Mouse (Mus musculus) stomach, postnatal 0 days (tissue): ENCODE data around the gene Snupn. TPM values are rescaled to one million over a fixed set of nuclear protein-coding genes. Genes with fewer than 3 reads are reported as not detected.

Source experiments
- ATAC-seq: fragments of 200-750 bp; cut with Nextera tagmentation; 2 replicates; pipeline ENCODE4 v1.8.0; 2017; ENCODE audit not compliant: low FRiP score, low TSS enrichment
- DNase-seq: peaks from one replicate; pipeline ENCODE4 v3.0.0-alpha.2; 2016; ENCODE audit warnings: low spot score
- H3K27ac ChIP-seq: fragments of 300-500 bp; sonication (generic); replicated peaks from 2 replicates; pipeline ENCODE4 v1.5.1; 2014; ENCODE audit warnings: mild to moderate bottlenecking, control low read depth
- H3K27me3 ChIP-seq: fragments of 300-500 bp; sonication (generic); 2 replicates; pipeline ENCODE4 v1.6.1; 2014; ENCODE audit warnings: low read length; ENCODE audit not compliant: control insufficient read depth, insufficient read depth
- H3K36me3 ChIP-seq: fragments of 300-500 bp; sonication (generic); 2 replicates; pipeline ENCODE4 v1.6.1; 2014; ENCODE audit warnings: low read length, mixed read lengths; ENCODE audit not compliant: control insufficient read depth, insufficient read depth
- H3K4me1 ChIP-seq: fragments of 300-500 bp; sonication (generic); replicated peaks from 2 replicates; pipeline ENCODE4 v1.6.1; 2014; ENCODE audit warnings: antibody characterized with exemption; ENCODE audit not compliant: control insufficient read depth, insufficient read depth
- H3K4me2 ChIP-seq: fragments of 300-500 bp; sonication (generic); replicated peaks from 2 replicates; pipeline ENCODE4 v1.6.1; 2014; ENCODE audit warnings: low read depth, mild to moderate bottlenecking, control low read depth, moderate library complexity
- H3K4me3 ChIP-seq: fragments of 300-500 bp; sonication (generic); 2 replicates; pipeline ENCODE4 v1.5.1; 2014; ENCODE audit warnings: low read depth, low read length, control low read depth
- H3K9ac ChIP-seq: fragments of 300-500 bp; sonication (generic); 2 replicates; pipeline ENCODE4 v1.6.1; 2014; ENCODE audit warnings: mild to moderate bottlenecking, low read length, control low read depth, mixed read lengths
- H3K9me3 ChIP-seq: fragments of 300-500 bp; sonication (generic); 2 replicates; pipeline ENCODE4 v1.6.1; 2016; ENCODE audit warnings: low read length; ENCODE audit not compliant: control insufficient read depth
- CTCF ChIP-seq: IDR thresholded peaks from 2 replicates; pipeline ENCODE4 v1.5.1; 2016; ENCODE audit warnings: antibody characterized with exemption, low read depth, mild to moderate bottlenecking, moderate library complexity
- EP300 ChIP-seq: optimal IDR thresholded peaks from 2 replicates; pipeline ENCODE3; 2016; ENCODE audit warnings: antibody characterized with exemption
- WGBS: fragments of 180-500 bp; shearing (Covaris S2); extraction: QIAGEN DNeasy Blood & Tissue Kit; methylation state at CpG from one replicate; pipeline ENCODE4 v1.1.7; 2014; 5-methylcytosine and 5-hydroxymethylcytosine counted together
- polyA plus RNA-seq: library from polyadenylated mRNA; unstranded; fragments of >200 nt; fragmentation: Nextera tagmentation; extraction: Ambion mirVana; gene quantifications from 2 replicates; pipeline ENCODE4 v1.2.1, GENCODE M21; 2015

Snupn gene
- polyA plus RNA-seq, 1 experiment from 2014 or later, result 13.8 TPM

GRCm38 (mm10) chr9:56923841-56924650 lies 26.6 kb upstream of the Snupn start:
- no peaks in the 10 kb centered on the region for H3K9me3 ChIP-seq
- H3K27me3 ChIP-seq, result no peaks in the 10 kb centered on the region
- DNase-seq, result peak; percentile 63
- peak overlapping the region; percentile 89 for H3K4me2 ChIP-seq
- ATAC-seq, result peak; percentile 6; the same call in 1 of the 2 replicates
- 32% methylated on average over 8 of the region's 8 CpGs for WGBS
- H3K4me1 ChIP-seq, result peaks cover 27% of the 10 kb centered on the region
- TF ChIP-seq CTCF, result no peak
- TF ChIP-seq EP300, result no peak
- peak overlapping the region; percentile 86 for H3K27ac ChIP-seq
- peak overlapping the region; percentile 65 for H3K9ac ChIP-seq
- H3K4me3 ChIP-seq, result peak overlapping the region; percentile 37
- no peaks in the 10 kb centered on the region for H3K36me3 ChIP-seq

- Histone ChIP-seq H3K4me3 (peak overlapping the region; percentile 37), H3K27ac (peak overlapping the region; percentile 86), H3K9me3 (no peaks in the 10 kb centered on the region), H3K4me1 (peaks cover 27% of the 10 kb centered on the region), H3K27me3 (no peaks in the 10 kb centered on the region), H3K36me3 (no peaks in the 10 kb centered on the region), H3K9ac (peak overlapping the region; percentile 65), H3K4me2 (peak overlapping the region; percentile 89)
- DNase-seq, result peak; percentile 72
- TF ChIP-seq CTCF (peak; percentile 13; the same call in 1 of the 2 replicates), EP300 (no peak)
- peak; percentile 61 for ATAC-seq
- WGBS, result 5% methylated on average over 7 of the region's 7 CpGs
Measured at GRCm38 (mm10) chr9:56924651-56925027, 26.0 kb upstream of the Snupn start.

GRCm38 (mm10) chr9:56925291-56926024 lies 25.2 kb upstream of the Snupn start:
- TF ChIP-seq EP300 (no peak), CTCF (no peak)
- ATAC-seq (no peak), DNase-seq (no peak)
- Histone ChIP-seq H3K27me3 (no peaks in the 10 kb centered on the region), H3K4me3 (peak overlapping the region; percentile 37), H3K9me3 (no peaks in the 10 kb centered on the region), H3K36me3 (no peaks in the 10 kb centered on the region), H3K4me2 (peak overlapping the region; percentile 89), H3K4me1 (peaks cover 27% of the 10 kb centered on the region), H3K9ac (peak overlapping the region; percentile 4), H3K27ac (peak overlapping the region; percentile 86)
- WGBS, result 66% methylated on average over 26 of the region's 26 CpGs

DNA sequence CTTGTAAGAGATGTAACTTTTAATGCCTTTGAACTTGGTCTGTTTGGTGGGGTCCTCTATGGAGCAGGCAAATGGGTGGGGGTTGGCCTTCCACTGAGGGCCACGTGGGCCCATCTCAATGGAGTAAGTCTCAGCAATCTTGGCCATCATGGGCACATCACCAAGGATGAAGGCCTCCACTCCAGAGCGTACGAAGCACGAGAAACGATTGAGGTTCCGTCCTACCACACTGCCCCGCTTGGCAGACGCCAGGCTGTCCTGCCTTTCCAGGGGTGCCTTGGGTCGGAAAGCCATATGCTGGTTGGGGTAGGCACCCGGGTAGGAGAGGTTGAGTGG lies 24.7 kb upstream of the Snupn start:
- Histone ChIP-seq H3K9me3 (no peaks in the 10 kb centered on the region), H3K4me3 (no peak overlapping the region), H3K4me1 (peaks cover 27% of the 10 kb centered on the region), H3K36me3 (no peaks in the 10 kb centered on the region), H3K9ac (no peak overlapping the region), H3K4me2 (peak overlapping the region; percentile 89), H3K27ac (no peak overlapping the region), H3K27me3 (no peaks in the 10 kb centered on the region)
- ATAC-seq (no peak), DNase-seq (no peak)
- TF ChIP-seq EP300, result no peak
- no peak for TF ChIP-seq CTCF
- WGBS, result 96% methylated on average over 10 of the region's 10 CpGs

DNA sequence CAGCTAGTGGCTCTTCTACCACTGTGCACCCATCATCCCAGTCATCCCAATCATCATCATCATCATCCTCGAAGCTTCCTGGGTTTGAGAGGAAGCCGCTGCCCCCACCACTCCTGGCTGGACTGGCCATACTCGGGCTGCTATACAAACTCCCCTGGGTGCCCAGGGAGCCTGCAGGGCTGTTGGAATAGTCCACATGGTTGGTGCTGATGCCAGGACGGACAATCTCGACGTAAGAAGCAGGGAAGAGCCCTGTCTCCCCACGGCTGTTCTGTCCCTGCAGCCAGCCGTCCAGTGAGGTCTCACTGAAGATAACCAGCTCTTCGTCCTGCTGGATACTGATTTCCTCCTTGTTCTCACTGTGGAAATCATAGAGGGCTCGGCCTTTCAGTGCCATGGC lies 24.3 kb upstream of the Snupn start:
- H3K36me3 ChIP-seq, result no peaks in the 10 kb centered on the region
- ATAC-seq, result no peak
- no peak for TF ChIP-seq EP300
- TF ChIP-seq CTCF, result no peak

More for the DNA sequence above, 24.3 kb upstream of the Snupn start:
- peak overlapping the region; percentile 89 for H3K4me2 ChIP-seq
- no peaks in the 10 kb centered on the region for H3K27me3 ChIP-seq
- H3K27ac ChIP-seq, result peak overlapping the region; percentile 96
- peak overlapping the region; percentile 82 for H3K9ac ChIP-seq
- H3K4me3 ChIP-seq, result peak overlapping the region; percentile 67
- no peak for DNase-seq
- H3K9me3 ChIP-seq, result no peaks in the 10 kb centered on the region
- 74% methylated on average over 10 of the region's 10 CpGs for WGBS
- peaks cover 27% of the 10 kb centered on the region for H3K4me1 ChIP-seq
